Mouse (Mus musculus) lung, adult 2 months (tissue): ENCODE measurements around the gene Aldh16a1. TPM values are rescaled to one million over a fixed set of nuclear protein-coding genes. Genes with fewer than 3 reads are reported as not detected.

Experiments
- DNase-seq: peaks from one replicate; pipeline ENCODE4 v3.0.0; 2022
- H3K4me1 ChIP-seq: fragments of 200-500 bp; 2 replicates; pipeline ENCODE4 v1.6.1; 2011; ENCODE audit warnings: low read length; ENCODE audit not compliant: control insufficient read depth, insufficient read depth
- H3K4me3 ChIP-seq: fragments of 200-500 bp; replicated peaks from 2 replicates; pipeline ENCODE3; 2011; ENCODE audit warnings: low read depth, mild to moderate bottlenecking, control low read depth, low read length; ENCODE audit errors: extremely low read depth
- CTCF ChIP-seq: fragments of 200-500 bp; IDR thresholded peaks from 2 replicates; pipeline ENCODE4 v1.5.1; 2011; ENCODE audit warnings: mild to moderate bottlenecking, low read length, control low read depth; ENCODE audit not compliant: insufficient read depth
- POLR2A ChIP-seq: fragments of 200-500 bp; IDR thresholded peaks from 2 replicates; pipeline ENCODE4 v1.6.1; 2011; ENCODE audit warnings: low read depth, mild to moderate bottlenecking, control low read depth, low read length, borderline replicate concordance; ENCODE audit errors: extremely low read depth
- WGBS: fragments of 180-500 bp; shearing (Covaris S2); methylation state at CpG from one replicate; pipeline ENCODE4 v1.1.7; 2018; 5-methylcytosine and 5-hydroxymethylcytosine counted together
- polyA plus RNA-seq: library from polyadenylated mRNA; depleted of rRNA; stranded (reverse); fragments of >200 nt; gene quantifications from 2 replicates; pipeline ENCODE4 v1.2.3, GENCODE M21; 2012

The Aldh16a1 gene
- polyA plus RNA-seq, 1 experiment = 58.5 TPM

DNA sequence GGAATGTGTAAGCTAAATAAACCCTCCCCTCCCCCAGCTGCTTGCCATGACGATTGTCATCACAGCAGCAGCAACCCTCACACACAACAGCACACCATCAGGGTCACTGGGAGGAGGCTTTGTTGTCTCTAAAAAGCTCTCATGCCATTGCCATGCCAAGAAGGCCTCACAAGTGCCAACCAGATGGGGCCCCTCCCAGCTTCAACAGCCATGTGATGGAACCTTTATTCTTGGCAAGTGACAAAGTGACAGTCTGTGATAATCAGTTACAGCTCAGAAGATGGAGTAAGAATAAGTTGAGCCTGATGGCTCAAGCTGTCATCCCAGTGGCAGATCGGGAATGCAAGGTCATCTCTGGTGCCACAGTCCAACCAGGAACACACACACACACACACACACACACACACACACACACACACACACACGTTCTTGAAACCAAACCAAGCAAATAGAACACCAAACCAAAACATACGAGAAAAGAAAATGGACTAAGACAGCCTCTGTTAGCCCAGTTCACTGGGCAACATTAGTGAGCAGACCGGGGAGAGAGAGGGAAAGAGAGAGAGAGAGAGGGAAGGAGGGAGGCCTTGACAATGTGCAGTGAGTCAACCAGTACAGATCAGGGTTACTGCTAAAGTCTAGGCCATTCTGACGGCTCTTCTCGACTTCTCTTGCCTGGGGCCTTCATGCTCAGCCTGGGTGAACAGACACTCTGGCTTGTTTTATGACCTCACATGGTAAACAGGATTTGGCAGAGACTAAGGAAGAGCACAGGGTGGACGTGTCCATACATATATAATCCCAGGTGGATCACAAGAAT, 14.3 kb downstream of the Aldh16a1 start:
- H3K4me1 ChIP-seq = 0 out of 2 replicates have a peak, but pooled peaks cover 2% of the 10 kb centered on the region
- no peak overlapping the region for H3K4me3 ChIP-seq
- DNase-seq = no peak
- 64% methylated on average over 8 of the region's 8 CpGs for WGBS
- TF ChIP-seq POLR2A (no peak), CTCF (no peak)

DNA sequence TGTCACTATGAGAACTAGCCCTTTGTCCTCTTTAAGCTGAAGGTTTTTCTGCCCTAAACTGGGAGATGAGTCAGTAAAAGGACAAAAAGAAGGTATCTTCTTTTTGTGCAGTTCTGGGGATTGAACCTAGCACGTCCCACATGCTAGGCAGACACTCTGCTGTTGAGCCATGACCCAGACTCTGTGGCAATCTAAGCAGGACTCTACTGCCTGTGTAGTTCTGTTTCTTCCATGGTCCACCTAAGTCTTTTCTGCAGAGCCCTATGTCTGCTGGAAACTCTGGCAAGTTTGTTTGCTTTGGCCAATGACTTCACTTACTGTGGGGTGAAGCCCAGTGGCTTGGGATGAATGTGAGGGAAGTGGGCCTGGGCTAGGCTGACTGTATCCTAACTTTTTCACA, 16.0 kb downstream of the Aldh16a1 start:
- Histone ChIP-seq H3K4me1 (0 out of 2 replicates have a peak, but pooled peaks cover 5% of the 10 kb centered on the region), H3K4me3 (no peak overlapping the region)
- 85% methylated on average over 1 of the region's 1 CpGs for WGBS
- no peak for DNase-seq
- TF ChIP-seq CTCF (no peak), POLR2A (no peak)

DNA sequence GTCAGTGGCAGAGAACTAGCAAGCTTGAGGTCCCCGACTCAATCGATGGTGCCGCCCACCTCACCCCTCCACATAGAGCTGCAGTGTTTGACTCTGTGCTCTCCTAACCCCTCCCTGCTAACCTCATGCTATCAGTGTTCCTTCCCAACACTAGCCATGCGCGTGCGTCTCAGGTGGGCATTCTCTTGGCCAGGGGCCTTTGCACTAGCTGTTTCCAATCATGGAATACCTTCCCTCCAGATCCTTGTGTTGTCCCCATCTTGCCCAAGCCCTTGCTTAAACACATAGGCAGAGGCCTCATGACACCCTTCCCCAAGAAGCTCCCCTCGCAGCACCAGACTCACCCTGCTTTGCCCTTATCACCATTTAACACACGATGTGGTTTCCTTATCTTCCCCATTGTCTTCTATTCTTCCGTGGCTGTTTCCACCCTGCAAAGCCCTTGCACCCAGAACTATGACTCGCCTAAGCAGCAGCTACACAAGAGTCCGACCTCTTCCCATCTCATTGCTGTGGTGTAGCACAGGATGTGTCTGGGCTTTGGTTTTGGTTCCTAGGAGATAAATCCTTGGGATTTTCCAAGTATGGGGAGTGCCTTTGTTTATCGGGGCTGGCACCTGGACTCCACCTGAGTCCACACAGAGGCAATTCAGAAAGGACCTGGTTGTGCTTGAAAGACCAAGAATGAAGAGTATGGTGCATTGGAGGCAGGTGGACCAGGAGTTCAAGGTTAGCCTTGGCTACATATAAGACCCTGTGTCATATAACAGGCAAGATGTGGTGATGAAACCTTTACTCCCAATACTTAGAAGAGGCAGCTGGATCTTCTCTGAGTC, 17.0 kb downstream of the Aldh16a1 start:
- no peak overlapping the region for H3K4me3 ChIP-seq
- 60% methylated on average over 12 of the region's 12 CpGs for WGBS
- 0 out of 2 replicates have a peak, but pooled peaks cover 5% of the 10 kb centered on the region for H3K4me1 ChIP-seq

DNA sequence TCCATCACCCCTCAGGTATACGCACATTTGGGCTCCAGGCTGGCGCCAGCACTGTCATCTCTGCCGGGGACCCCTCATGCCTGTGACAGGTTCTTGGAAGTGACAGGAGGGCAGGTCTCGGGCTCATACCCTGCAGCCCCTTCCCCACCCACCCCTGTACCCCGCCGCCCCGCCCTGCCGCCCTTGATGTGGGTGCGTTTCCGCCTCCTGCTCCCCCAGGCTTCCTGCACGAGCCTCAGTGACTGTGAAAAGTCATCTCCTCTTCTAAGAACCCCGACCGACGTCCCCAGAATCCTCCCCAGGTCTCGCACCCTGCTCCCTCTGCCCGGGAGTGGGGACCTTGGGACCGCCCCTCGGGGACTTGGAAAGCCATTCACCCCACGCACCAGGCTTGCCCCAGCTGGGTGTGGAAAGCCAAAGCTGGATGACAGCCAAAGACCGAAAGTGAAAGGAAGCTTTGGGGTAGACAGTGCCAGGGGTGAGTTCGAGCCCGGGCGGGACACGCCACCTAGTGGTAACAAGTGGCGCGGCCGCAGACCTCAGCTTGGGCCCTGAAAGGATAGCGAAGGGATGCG, 18.3 kb downstream of the Aldh16a1 start, which contains the start of the genes Gm45713 and Flt3l:
Gene Gm45713 (minus strand): TSS at position 239 of the 575 bp plus-strand sequence.
Gene Flt3l (minus strand): TSS at position 440 of the 575 bp plus-strand sequence.
- TF ChIP-seq POLR2A = peak; percentile 63; the same call in 1 of the 2 replicates
- TF ChIP-seq CTCF = peak; percentile 76
- Histone ChIP-seq H3K4me3 (peak within 1 kb of the TSS; percentile 78), H3K4me1 (0 out of 2 replicates have a peak, but pooled peaks cover 5% of the 10 kb centered on the region)
- under 1% methylated on average over 29 of the region's 29 CpGs for WGBS
- DNase-seq = peak; percentile 93

More for the DNA sequence above, 17.0 kb downstream of the Aldh16a1 start:
- TF ChIP-seq POLR2A (no peak), CTCF (no peak)
- no peak for DNase-seq

DNA sequence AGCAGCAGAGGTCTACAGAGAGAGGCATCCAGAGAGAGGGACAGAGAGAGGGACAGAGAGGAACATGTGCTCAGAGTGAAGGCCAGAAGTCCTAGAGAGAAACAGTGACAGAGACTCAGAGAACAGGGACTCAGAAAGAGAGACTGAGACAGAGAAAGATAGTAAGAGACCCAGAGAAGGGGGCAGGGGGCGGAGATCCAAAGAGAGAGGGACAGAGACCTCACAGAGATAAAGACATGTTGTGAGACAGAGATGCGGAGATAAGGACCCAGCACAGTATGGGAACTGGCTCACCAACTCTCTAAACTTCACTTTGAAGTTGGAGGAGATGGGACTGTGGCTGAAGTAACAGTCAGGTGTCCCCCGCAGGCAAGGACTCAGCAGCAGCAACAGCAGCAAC, 19.0 kb downstream of the Aldh16a1 start:
- DNase-seq = no peak
- TF ChIP-seq CTCF (no peak), POLR2A (no peak)
- 0 out of 2 replicates have a peak, but pooled peaks cover 5% of the 10 kb centered on the region for H3K4me1 ChIP-seq
- H3K4me3 ChIP-seq = peak overlapping the region; percentile 78
- 75% methylated on average over 3 of the region's 3 CpGs for WGBS

DNA sequence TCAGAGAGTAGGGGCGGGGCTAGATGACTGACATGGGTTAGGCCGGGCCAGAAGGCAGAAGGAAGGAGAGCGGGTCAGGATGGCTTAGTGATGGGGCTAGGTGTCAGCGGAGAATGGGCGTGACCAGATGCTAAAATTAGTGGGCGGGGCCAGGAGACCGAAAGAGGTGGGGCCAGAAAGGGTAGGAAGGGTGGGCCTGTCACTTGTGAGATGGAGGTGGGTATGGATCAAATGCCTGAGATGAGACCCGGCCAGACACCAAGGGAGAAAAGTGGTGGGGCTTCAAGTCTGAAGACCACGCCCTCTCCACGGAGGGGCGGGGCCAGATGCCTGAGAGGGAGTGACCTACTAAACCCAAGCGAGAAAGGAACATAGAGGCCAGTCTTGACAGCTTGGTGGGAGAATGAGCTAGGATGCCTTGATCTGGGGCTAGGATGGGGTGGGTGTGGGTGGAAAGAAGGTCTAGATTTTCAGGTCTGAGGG, 19.8 kb downstream of the Aldh16a1 start:
- peak overlapping the region; percentile 14 for H3K4me3 ChIP-seq
- 22% methylated on average over 12 of the region's 12 CpGs for WGBS

DNA sequence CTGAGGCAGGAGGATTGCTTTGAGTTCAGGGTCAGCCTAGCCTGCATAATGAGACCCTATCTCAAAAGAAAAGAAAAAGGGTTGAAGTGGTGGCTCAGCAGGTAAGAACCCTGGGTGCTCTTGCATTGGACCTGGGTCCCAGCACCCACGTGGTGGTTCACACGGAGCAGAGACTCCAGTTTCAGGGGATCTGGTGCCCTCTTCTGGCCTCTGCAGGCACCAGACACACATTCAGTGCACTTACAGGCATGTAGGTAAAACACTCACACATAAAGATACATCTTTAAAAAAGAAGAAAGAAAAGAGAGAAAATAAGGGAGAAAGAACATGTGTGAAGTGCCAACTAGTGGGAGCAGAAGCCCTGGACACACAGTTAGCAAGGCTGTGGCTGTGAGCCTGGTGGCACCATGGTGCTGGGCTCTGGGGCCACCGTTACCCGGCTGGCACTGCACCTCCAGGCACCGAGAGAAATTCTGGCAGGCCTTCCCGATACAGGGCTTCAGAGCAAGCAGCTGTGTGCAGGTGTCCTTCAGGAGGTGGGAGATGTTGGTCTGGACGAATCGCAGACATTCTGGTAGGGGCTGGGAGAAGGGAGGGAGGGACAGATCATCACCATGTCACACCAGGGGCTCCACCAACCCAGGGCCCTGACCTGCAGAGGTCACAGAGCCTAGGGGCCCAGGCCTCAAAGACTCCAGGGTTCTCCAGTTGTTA, 20.8 kb downstream of the Aldh16a1 start:
- TF ChIP-seq CTCF = peak; percentile 25; the same call in 1 of the 2 replicates
- no peak for TF ChIP-seq POLR2A
- Histone ChIP-seq H3K4me3 (no peak overlapping the region), H3K4me1 (peaks cover 8% of the 10 kb centered on the region; the same call in 1 of the 2 replicates)
- 79% methylated on average over 8 of the region's 8 CpGs for WGBS
- no peak for DNase-seq

More for the DNA sequence above, 19.8 kb downstream of the Aldh16a1 start:
- TF ChIP-seq POLR2A = no peak
- no peak for TF ChIP-seq CTCF
- DNase-seq = no peak
- H3K4me1 ChIP-seq = peaks cover 7% of the 10 kb centered on the region; the same call in 1 of the 2 replicates

DNA sequence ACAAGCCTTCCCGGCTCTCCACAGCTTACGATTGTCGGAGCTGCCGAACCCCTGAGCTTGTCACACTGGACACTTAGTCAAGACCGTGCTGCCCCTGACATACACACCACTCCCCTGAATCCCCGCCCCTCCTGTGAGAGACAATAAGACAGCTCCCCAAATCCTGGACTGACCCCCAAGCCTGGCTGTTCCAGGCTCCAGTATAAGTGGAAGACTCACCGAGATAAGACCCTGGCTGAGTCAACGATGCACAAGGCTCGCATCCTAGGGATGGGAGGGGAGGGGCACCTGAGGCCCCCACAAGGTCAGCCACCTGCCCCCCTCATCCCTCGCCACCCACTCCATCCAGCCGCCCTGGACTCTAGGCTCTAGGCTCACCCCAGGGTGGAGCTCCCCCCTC, 22.5 kb downstream of the Aldh16a1 start:
- TF ChIP-seq CTCF (no peak), POLR2A (no peak)
- WGBS = 81% methylated on average over 11 of the region's 11 CpGs

DNA sequence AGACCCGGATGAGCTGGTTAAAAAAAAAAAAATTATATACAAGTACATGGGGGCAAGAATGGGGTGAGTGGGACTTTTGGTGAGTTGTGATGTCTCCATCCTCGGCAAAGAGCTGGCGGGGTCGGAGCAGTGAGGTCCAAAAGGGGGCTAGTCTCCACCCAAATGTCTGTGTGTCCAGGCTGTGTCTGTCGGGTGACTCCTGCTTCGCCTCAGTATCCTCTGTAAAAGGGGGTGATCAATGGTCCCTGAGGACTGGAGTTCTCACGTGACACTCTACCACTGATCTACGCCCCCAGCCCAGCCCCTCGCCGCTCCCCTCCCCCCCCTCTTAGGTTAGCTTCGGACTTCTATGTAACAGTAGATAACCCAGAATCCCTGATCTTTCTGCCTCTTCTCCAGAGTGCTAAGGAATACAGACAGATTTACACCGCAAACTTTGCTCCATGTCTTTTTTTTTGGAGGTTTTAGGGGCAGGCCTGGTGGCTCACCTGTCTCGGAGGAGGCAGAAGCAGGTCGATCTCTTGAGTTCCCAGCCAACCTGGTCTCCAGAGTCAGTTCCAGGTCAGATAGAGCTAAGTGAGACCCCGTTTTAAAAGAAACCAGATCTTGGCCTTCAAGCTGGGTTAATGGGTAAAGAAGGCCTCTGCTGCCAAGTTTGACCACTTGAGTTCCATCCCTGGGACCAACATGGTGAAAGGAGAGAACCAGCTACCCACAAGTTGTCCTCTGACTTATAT, 24.4 kb downstream of the Aldh16a1 start:
- 71% methylated on average over 15 of the region's 15 CpGs for WGBS

More for the DNA sequence above, 22.5 kb downstream of the Aldh16a1 start:
- H3K4me3 ChIP-seq = no peak overlapping the region
- H3K4me1 ChIP-seq = peaks cover 13% of the 10 kb centered on the region
- DNase-seq = no peak

More for the DNA sequence above, 24.4 kb downstream of the Aldh16a1 start:
- H3K4me1 ChIP-seq = peaks cover 10% of the 10 kb centered on the region
- no peak for TF ChIP-seq CTCF
- TF ChIP-seq POLR2A = no peak
- DNase-seq = no peak
- no peak overlapping the region for H3K4me3 ChIP-seq
